Mouse (Mus musculus) hindbrain, embryonic 15.5 days (tissue): ENCODE data around the gene Cyp4a30b. TPM values are rescaled to one million over a fixed set of nuclear protein-coding genes. Genes with fewer than 3 reads are reported as not detected.
"Not testable (repeated sequence)": the region's sequence is repeated elsewhere in the genome, so short reads cannot be mapped to it uniquely, and the experiment has no call there.

Source experiments
- ATAC-seq: fragments of 200-750 bp; cut with Nextera tagmentation; 2 replicates; pipeline ENCODE4 v1.8.0; 2017; ENCODE audit warnings: low read depth, moderate number of reproducible peaks, moderate TSS enrichment; ENCODE audit not compliant: low FRiP score
- H3K27ac ChIP-seq: fragments of 300-500 bp; sonication (generic); replicated peaks from 2 replicates; pipeline ENCODE4 v1.5.1; 2015; ENCODE audit warnings: mild to moderate bottlenecking, inconsistent platforms
- H3K27me3 ChIP-seq: fragments of 300-500 bp; sonication (generic); 2 replicates; pipeline ENCODE4 v1.6.1; 2015; ENCODE audit warnings: control low read depth, inconsistent platforms
- H3K36me3 ChIP-seq: fragments of 300-500 bp; sonication (generic); 2 replicates; pipeline ENCODE4 v1.6.1; 2015; ENCODE audit warnings: control low read depth, inconsistent platforms
- H3K4me1 ChIP-seq: fragments of 300-500 bp; sonication (generic); replicated peaks from 2 replicates; pipeline ENCODE4 v1.6.1; 2015; ENCODE audit warnings: control low read depth, inconsistent platforms
- H3K4me2 ChIP-seq: fragments of 300-500 bp; sonication (generic); 2 replicates; pipeline ENCODE4 v1.6.1; 2015; ENCODE audit warnings: moderate library complexity, mild to moderate bottlenecking, inconsistent platforms
- H3K4me3 ChIP-seq: fragments of 300-500 bp; sonication (generic); 2 replicates; pipeline ENCODE4 v1.5.1; 2015; ENCODE audit warnings: mild to moderate bottlenecking, inconsistent platforms
- H3K9ac ChIP-seq: fragments of 300-500 bp; sonication (generic); 2 replicates; pipeline ENCODE4 v1.6.1; 2015; ENCODE audit warnings: inconsistent platforms
- H3K9me3 ChIP-seq: fragments of 300-500 bp; sonication (generic); 2 replicates; pipeline ENCODE4 v1.6.1; 2016; ENCODE audit warnings: control low read depth, inconsistent platforms
- WGBS: fragments of 180-500 bp; shearing (Covaris S2); methylation state at CpG from one replicate; pipeline ENCODE4 v1.1.7; 2015; 5-methylcytosine and 5-hydroxymethylcytosine counted together
- polyA plus RNA-seq: library from polyadenylated mRNA; unstranded; fragments of >200 nt; fragmentation: Nextera tagmentation; extraction: Ambion mirVana; gene quantifications from 2 replicates; pipeline ENCODE4 v1.2.1, GENCODE M21; 2015

Gene Cyp4a30b
- polyA plus RNA-seq, result not detected in 2 replicates

- no peaks in the 10 kb centered on the region for H3K9me3 ChIP-seq
- no peak within 1 kb of the TSS for H3K27ac ChIP-seq
- H3K4me2 ChIP-seq, result no peak within 1 kb of the TSS
- no peaks in the 10 kb centered on the region for H3K36me3 ChIP-seq
- H3K4me1 ChIP-seq, result no peaks in the 10 kb centered on the region
- H3K4me3 ChIP-seq, result no peak within 1 kb of the TSS
- ATAC-seq, result no peak
- 79% methylated on average over 3 of the region's 3 CpGs for WGBS
- no peaks in the 10 kb centered on the region for H3K27me3 ChIP-seq
- H3K9ac ChIP-seq, result no peak within 1 kb of the TSS
Observed at GRCm38 (mm10) chr4:115452304-115452703, at the start of gene Cyp4a30b. Gene Cyp4a30b (plus strand): TSS chr4:115452604.

- H3K4me1 ChIP-seq, H3K36me3 ChIP-seq, H3K27ac ChIP-seq, ATAC-seq, H3K9ac ChIP-seq, H3K4me3 ChIP-seq, H3K4me2 ChIP-seq, H3K9me3 ChIP-seq, H3K27me3 ChIP-seq: not testable (repeated sequence)
Observed at GRCm38 (mm10) chr4:115411324-115411723, 41.1 kb upstream of the Cyp4a30b start, which contains the start of gene Cyp4a12b. Gene Cyp4a12b (plus strand): TSS chr4:115411624.

GRCm38 (mm10) chr4:115450577-115451137, 1.7 kb upstream of the Cyp4a30b start:
- WGBS, result 78% methylated on average over 3 of the region's 3 CpGs
- no peak overlapping the region for H3K4me3 ChIP-seq
- no peak overlapping the region for H3K4me2 ChIP-seq
- ATAC-seq, result no peak
- H3K4me1 ChIP-seq, result no peaks in the 10 kb centered on the region
- no peak overlapping the region for H3K9ac ChIP-seq
- no peaks in the 10 kb centered on the region for H3K9me3 ChIP-seq
- no peaks in the 10 kb centered on the region for H3K36me3 ChIP-seq
- no peaks in the 10 kb centered on the region for H3K27me3 ChIP-seq
- H3K27ac ChIP-seq, result no peak overlapping the region

- 89% methylated on average over 3 of the region's 3 CpGs for WGBS
- not testable (repeated sequence) for H3K4me2 ChIP-seq, ATAC-seq, H3K9ac ChIP-seq, H3K27me3 ChIP-seq, H3K36me3 ChIP-seq, H3K4me3 ChIP-seq, H3K27ac ChIP-seq, H3K9me3 ChIP-seq, H3K4me1 ChIP-seq
Observed at GRCm38 (mm10) chr4:115473585-115473984, 21.2 kb downstream of the Cyp4a30b start.

GRCm38 (mm10) chr4:115476051-115476450, 23.6 kb downstream of the Cyp4a30b start:
- not testable (repeated sequence) for H3K27ac ChIP-seq, H3K36me3 ChIP-seq, H3K9me3 ChIP-seq, H3K4me2 ChIP-seq, ATAC-seq, H3K9ac ChIP-seq, H3K4me3 ChIP-seq, H3K27me3 ChIP-seq, H3K4me1 ChIP-seq

- Histone ChIP-seq H3K4me2 (no peak overlapping the region), H3K4me3 (no peak overlapping the region), H3K9ac (no peak overlapping the region), H3K27ac (no peak overlapping the region), H3K9me3 (no peaks in the 10 kb centered on the region), H3K27me3 (no peaks in the 10 kb centered on the region), H3K36me3 (no peaks in the 10 kb centered on the region), H3K4me1 (no peaks in the 10 kb centered on the region)
- WGBS, result 76% methylated on average over 6 of the region's 6 CpGs
- ATAC-seq, result no peak
Observed at GRCm38 (mm10) chr4:115481006-115481652, 28.7 kb downstream of the Cyp4a30b start.

- no peak within 1 kb of the TSS for H3K9ac ChIP-seq
- no peak for ATAC-seq
Observed at GRCm38 (mm10) chr4:115496001-115496400, 43.6 kb downstream of the Cyp4a30b start, which contains the start of gene Cyp4a14. Gene Cyp4a14 (minus strand): TSS chr4:115496142.

GRCm38 (mm10) chr4:115497466-115497865, 45.1 kb downstream of the Cyp4a30b start:
- no peaks in the 10 kb centered on the region for H3K9me3 ChIP-seq
- no peak overlapping the region for H3K9ac ChIP-seq
- H3K4me2 ChIP-seq, result no peak overlapping the region
- no peaks in the 10 kb centered on the region for H3K4me1 ChIP-seq
- H3K27ac ChIP-seq, result no peak overlapping the region
- WGBS, result 88% methylated on average over 3 of the region's 3 CpGs
- H3K27me3 ChIP-seq, result no peaks in the 10 kb centered on the region
- H3K4me3 ChIP-seq, result no peak overlapping the region
- no peaks in the 10 kb centered on the region for H3K36me3 ChIP-seq
- no peak for ATAC-seq

More at GRCm38 (mm10) chr4:115496001-115496400, 43.6 kb downstream of the Cyp4a30b start, which contains the start of gene Cyp4a14:
- no peak within 1 kb of the TSS for H3K4me3 ChIP-seq
- H3K27ac ChIP-seq, result no peak within 1 kb of the TSS
- no peak within 1 kb of the TSS for H3K4me2 ChIP-seq
- no peaks in the 10 kb centered on the region for H3K9me3 ChIP-seq
- H3K27me3 ChIP-seq, result no peaks in the 10 kb centered on the region
- H3K36me3 ChIP-seq, result no peaks in the 10 kb centered on the region
- WGBS, result 97% methylated on average over 1 of the region's 1 CpGs
- no peaks in the 10 kb centered on the region for H3K4me1 ChIP-seq

GRCm38 (mm10) chr4:115513964-115514363, 61.6 kb downstream of the Cyp4a30b start:
- not testable (repeated sequence) for H3K36me3 ChIP-seq, H3K9me3 ChIP-seq, H3K9ac ChIP-seq, H3K27ac ChIP-seq, H3K4me3 ChIP-seq, H3K4me1 ChIP-seq, ATAC-seq, H3K27me3 ChIP-seq, H3K4me2 ChIP-seq

- not testable (repeated sequence) for H3K27ac ChIP-seq, ATAC-seq, H3K9ac ChIP-seq, H3K27me3 ChIP-seq, H3K4me3 ChIP-seq, H3K9me3 ChIP-seq, H3K4me1 ChIP-seq, H3K4me2 ChIP-seq, H3K36me3 ChIP-seq
- 90% methylated on average over 5 of the region's 5 CpGs for WGBS
Observed at GRCm38 (mm10) chr4:115518000-115518399, 65.6 kb downstream of the Cyp4a30b start, which contains the start of gene Cyp4a10. Gene Cyp4a10 (plus strand): TSS chr4:115518264.

- no peak overlapping the region for H3K4me2 ChIP-seq
- H3K27ac ChIP-seq, result no peak overlapping the region
- no peak for ATAC-seq
- no peaks in the 10 kb centered on the region for H3K36me3 ChIP-seq
- no peak overlapping the region for H3K4me3 ChIP-seq
- WGBS, result 89% methylated on average over 4 of the region's 4 CpGs
- no peaks in the 10 kb centered on the region for H3K9me3 ChIP-seq
- H3K9ac ChIP-seq, result no peak overlapping the region
- H3K27me3 ChIP-seq, result no peaks in the 10 kb centered on the region
- no peaks in the 10 kb centered on the region for H3K4me1 ChIP-seq
Observed at GRCm38 (mm10) chr4:115519444-115519843, 67.0 kb downstream of the Cyp4a30b start.
